Mouse (Mus musculus) CH12.LX (cell line): Measurements from ENCODE around the gene Phactr1.

ENCODE experiments used
- CTCF ChIP-seq, 2 experiments: IDR thresholded peaks in 1 of 2; conservative IDR thresholded peaks in 1 of 2; 2 replicates each; pipeline ENCODE4 v1.5.1; 2011 to 2012; ENCODE audit warnings: low read depth in 2 of 2, low read length in 2 of 2, improper control_type of control experiment in 1 of 2, inconsistent platforms in 1 of 2, mild to moderate bottlenecking in 1 of 2, moderate library complexity in 1 of 2
- ZC3H11A ChIP-seq: IDR thresholded peaks from 2 replicates; pipeline ENCODE4 v1.6.1; 2012; ENCODE audit warnings: low read depth, mild to moderate bottlenecking, inconsistent platforms, low read length, improper control_type of control experiment

GRCm38 (mm10) chr13:42887701-42888100 is 207.3 kb downstream of the Phactr1 start:
- TF ChIP-seq CTCF (conservative IDR thresholded peaks at IDR 0.05 in 1 of 2, IDR thresholded peaks at IDR 0.05 in 1 of 2; ENCODE audit: low read depth in 2 of 2, low read length in 2 of 2), result no peak
- no peak for TF ChIP-seq ZC3H11A
